Mouse (Mus musculus): ENCODE measurements around the gene Themis.

DNA sequence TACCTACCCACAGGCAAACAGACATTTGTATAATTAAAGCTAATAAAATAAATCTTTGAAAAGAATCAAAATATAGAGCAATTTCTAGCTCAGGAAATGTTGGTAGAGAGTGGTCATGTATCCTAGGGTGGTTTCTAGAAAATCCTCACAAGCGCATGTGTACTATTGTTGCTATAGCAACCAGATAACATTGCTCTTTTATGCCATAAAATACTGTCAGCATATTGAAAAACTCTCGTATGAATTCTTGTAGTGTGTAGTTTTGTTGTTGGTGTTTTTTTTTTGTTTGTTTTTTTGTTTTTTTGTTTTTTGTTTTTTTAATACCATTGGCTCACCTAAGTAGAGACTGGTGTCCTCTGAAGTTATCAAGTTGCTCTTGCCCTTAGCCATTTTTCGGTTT is 5.8 kb downstream of the Themis start:
- TF ChIP-seq POLR2A (IDR thresholded peaks at IDR 0.05; ENCODE audit: control insufficient read depth in 1 of 2, insufficient read depth in 1 of 2, low read depth in 1 of 2, low read length in 2 of 2, poor library complexity in 1 of 2) (no peak), CTCF (IDR thresholded peaks at IDR 0.05 in 2 of 3, conservative IDR thresholded peaks at IDR 0.05 in 1 of 3; ENCODE audit: control insufficient read depth in 1 of 3, insufficient read depth in 1 of 3, low read depth in 2 of 3, low read length in 3 of 3, poor library complexity in 1 of 3, severe bottlenecking in 1 of 3) (no peak), JUND (IDR thresholded peaks at IDR 0.05; ENCODE audit: low read depth, low read length) (no peak), RCOR1 (IDR thresholded peaks at IDR 0.05; ENCODE audit: low read depth, low read length) (no peak), NRF1 (IDR thresholded peaks at IDR 0.05; ENCODE audit: insufficient read depth, low read depth, low read length, poor library complexity, severe bottlenecking) (no peak), MAX (IDR thresholded peaks at IDR 0.05; ENCODE audit: low read length) (no peak), USF1 (IDR thresholded peaks at IDR 0.05; ENCODE audit: low read depth, low read length) (no peak), KAT2A (conservative IDR thresholded peaks at IDR 0.05; ENCODE audit: low read depth, low read length) (no peak)

All from MEL (cell line).